Mouse (Mus musculus): ENCODE results near the gene Aldh3b1. TPM values are rescaled to one million over a fixed set of nuclear protein-coding genes. Genes with fewer than 3 reads are reported as not detected.

The Aldh3b1 gene
- total RNA-seq, 1 experiment from 2014 or later: 1.6 TPM

DNA sequence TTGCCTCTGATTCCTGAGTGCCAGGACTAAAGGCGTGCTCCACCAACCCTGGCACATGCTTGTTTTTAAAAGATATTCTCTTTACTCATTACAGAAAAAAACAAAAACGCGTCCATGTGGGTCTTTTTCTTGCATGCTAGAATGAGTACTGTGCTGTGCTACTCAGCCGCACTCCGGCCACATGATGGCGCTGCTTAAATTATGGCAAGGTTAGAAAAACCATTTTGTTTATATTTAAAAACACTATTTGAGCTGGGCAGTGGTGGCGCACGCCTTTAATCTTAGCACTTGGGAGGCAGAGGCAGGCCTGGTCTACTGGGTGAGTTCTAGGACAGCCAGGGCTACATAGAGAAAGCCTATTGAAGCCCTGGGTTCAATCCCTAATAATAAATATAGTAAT, 39.4 kb downstream of the Aldh3b1 start:
- peak; percentile 62; the same call in 1 of the 2 replicates for ATAC-seq (replicated peaks; ENCODE audit: low read depth, poor library complexity, severe bottlenecking)

GRCm38 (mm10) chr19:3889096-3889495, 40.5 kb downstream of the Aldh3b1 start:
- no peak for ATAC-seq (replicated peaks; ENCODE audit: low read depth, poor library complexity, severe bottlenecking)

GRCm38 (mm10) chr19:3884325-3884990, 45.1 kb downstream of the Aldh3b1 start:
- ATAC-seq (replicated peaks; ENCODE audit: low read depth, poor library complexity, severe bottlenecking): no peak

- 0 out of 2 replicates have a peak, but pooled peaks have one; percentile 39 for ATAC-seq (replicated peaks; ENCODE audit: low read depth, poor library complexity, severe bottlenecking)
Measured at GRCm38 (mm10) chr19:3882214-3882613, 47.4 kb downstream of the Aldh3b1 start.

- peak; percentile 50 for ATAC-seq (replicated peaks; ENCODE audit: low read depth, poor library complexity, severe bottlenecking)
Measured at GRCm38 (mm10) chr19:3880054-3880848, 49.4 kb downstream of the Aldh3b1 start.

- ATAC-seq (replicated peaks; ENCODE audit: low read depth, poor library complexity, severe bottlenecking): no peak
Measured at GRCm38 (mm10) chr19:3875045-3875444, 54.6 kb downstream of the Aldh3b1 start.

- ATAC-seq (replicated peaks; ENCODE audit: low read depth, poor library complexity, severe bottlenecking): no peak
Measured at GRCm38 (mm10) chr19:3872373-3872772, 57.2 kb downstream of the Aldh3b1 start.

DNA sequence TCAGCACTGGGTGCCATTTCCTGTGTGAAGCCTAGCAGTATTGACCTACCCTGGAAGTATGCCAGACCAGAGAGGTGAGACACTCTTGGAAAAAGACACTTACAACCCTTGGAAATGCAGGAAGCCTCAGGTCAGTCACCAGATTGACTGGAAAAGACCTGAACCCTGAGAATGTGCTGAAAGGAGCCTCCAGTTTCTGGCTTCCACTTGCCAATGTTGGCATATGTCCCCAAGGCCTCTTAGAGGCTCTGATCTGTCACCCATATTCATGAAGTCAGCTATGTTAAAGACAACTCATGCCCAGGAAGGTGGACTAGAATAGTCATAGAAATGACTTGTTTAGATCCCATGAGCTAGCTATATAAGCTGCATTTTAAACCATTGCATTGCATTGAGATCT, 58.1 kb downstream of the Aldh3b1 start:
- no peak for ATAC-seq (replicated peaks; ENCODE audit: low read depth, poor library complexity, severe bottlenecking)

- ATAC-seq (replicated peaks; ENCODE audit: low read depth, poor library complexity, severe bottlenecking): no peak
Measured at GRCm38 (mm10) chr19:3868290-3868689, 61.3 kb downstream of the Aldh3b1 start.

GRCm38 (mm10) chr19:3864960-3865359, 64.6 kb downstream of the Aldh3b1 start:
- ATAC-seq (replicated peaks; ENCODE audit: low read depth, poor library complexity, severe bottlenecking): no peak

Other genes starting within 250 kb of the Aldh3b1 start
- gene Lrp5, start 243.2 kb downstream of the Aldh3b1 start, total RNA-seq (2017): 14.2 and 18.9 TPM in 2 replicates
- gene 1810055G02Rik, start 221.5 kb downstream of the Aldh3b1 start, total RNA-seq (2017): 1.2 and 4.7 TPM in 2 replicates
- 36.5 and 51.6 TPM in 2 replicates for gene Kmt5b, start 162.4 kb downstream of the Aldh3b1 start, total RNA-seq (2017)
- gene Chka, start 78.0 kb downstream of the Aldh3b1 start, total RNA-seq (2017): 30.9 and 46.5 TPM in 2 replicates
- 37.0 and 49.2 TPM in 2 replicates for gene Tcirg1, start 22.7 kb downstream of the Aldh3b1 start, total RNA-seq (2017)
- gene Ndufs8, start 17.0 kb downstream of the Aldh3b1 start, total RNA-seq (2017): 79.4 and 83.5 TPM in 2 replicates
- 83.0 and 99.7 TPM in 2 replicates for gene Unc93b1, start 5.4 kb upstream of the Aldh3b1 start, total RNA-seq (2017)
- gene Aldh3b3, start 28.8 kb upstream of the Aldh3b1 start, total RNA-seq (2017): 0.41 TPM in 1 of 2 replicates, not detected in the other
- 0.59 TPM in 1 of 2 replicates, not detected in the other for gene Aldh3b2, start 42.5 kb upstream of the Aldh3b1 start, total RNA-seq (2017)
- gene Acy3, start 56.8 kb upstream of the Aldh3b1 start, total RNA-seq (2017): 2.1 and 5.4 TPM in 2 replicates
- gene Tbx10, start 62.9 kb upstream of the Aldh3b1 start, total RNA-seq (2017): not detected in 2 replicates
- gene Nudt8, start 70.8 kb upstream of the Aldh3b1 start, total RNA-seq (2017): 7.9 and 22.1 TPM in 2 replicates
- gene Gm49405, start 70.8 kb upstream of the Aldh3b1 start, total RNA-seq (2017): 0.10 and 1.4 TPM in 2 replicates
- 0.41 and 3.6 TPM in 2 replicates for gene Doc2g, start 73.5 kb upstream of the Aldh3b1 start, total RNA-seq (2017)
- 199 and 200 TPM in 2 replicates for gene Ndufv1, start 83.0 kb upstream of the Aldh3b1 start, total RNA-seq (2017)
- 82.5 and 95.6 TPM in 2 replicates for gene Gstp1, start 108.2 kb upstream of the Aldh3b1 start, total RNA-seq (2017)
- gene Gstp2, start 116.2 kb upstream of the Aldh3b1 start, total RNA-seq (2017): 0.69 and 8.6 TPM in 2 replicates
- 8.7 and 10.7 TPM in 2 replicates for gene Gstp3, start 129.8 kb upstream of the Aldh3b1 start, total RNA-seq (2017)
- gene Cabp2, start 151.8 kb upstream of the Aldh3b1 start, total RNA-seq (2017): not detected in 2 replicates
- 20.3 and 22.3 TPM in 2 replicates for gene Cdk2ap2, start 167.4 kb upstream of the Aldh3b1 start, total RNA-seq (2017)
- 8.6 and 9.0 TPM in 2 replicates for gene Pitpnm1, start 170.2 kb upstream of the Aldh3b1 start, total RNA-seq (2017)
- gene Aip, start 196.1 kb upstream of the Aldh3b1 start, total RNA-seq (2017): 20.6 and 55.9 TPM in 2 replicates
- not detected in 2 replicates for gene Gpr152, start 210.0 kb upstream of the Aldh3b1 start, total RNA-seq (2017)
- gene Cabp4, start 214.2 kb upstream of the Aldh3b1 start, total RNA-seq (2017): not detected in 2 replicates
- gene Coro1b, start 218.8 kb upstream of the Aldh3b1 start, total RNA-seq (2017): 90.1 and 104 TPM in 2 replicates
- gene Ptprcap, start 223.8 kb upstream of the Aldh3b1 start, total RNA-seq (2017): 140 and 184 TPM in 2 replicates
- gene Rps6kb2, start 233.5 kb upstream of the Aldh3b1 start, total RNA-seq (2017): 15.9 and 16.4 TPM in 2 replicates
- 3.4 and 3.5 TPM in 2 replicates for gene Carns1, start 245.7 kb upstream of the Aldh3b1 start, total RNA-seq (2017)

Data from common myeloid progenitor, adult 5-6 weeks (primary cell).